Mouse (Mus musculus): ENCODE measurements at regions not wholly inside any gene's neighbourhood (a gene's known extent, or its start where the extent isn't known, plus 50 kb on each side); places are given as distances from the start of the nearest gene placed in this dataset.

DNA sequence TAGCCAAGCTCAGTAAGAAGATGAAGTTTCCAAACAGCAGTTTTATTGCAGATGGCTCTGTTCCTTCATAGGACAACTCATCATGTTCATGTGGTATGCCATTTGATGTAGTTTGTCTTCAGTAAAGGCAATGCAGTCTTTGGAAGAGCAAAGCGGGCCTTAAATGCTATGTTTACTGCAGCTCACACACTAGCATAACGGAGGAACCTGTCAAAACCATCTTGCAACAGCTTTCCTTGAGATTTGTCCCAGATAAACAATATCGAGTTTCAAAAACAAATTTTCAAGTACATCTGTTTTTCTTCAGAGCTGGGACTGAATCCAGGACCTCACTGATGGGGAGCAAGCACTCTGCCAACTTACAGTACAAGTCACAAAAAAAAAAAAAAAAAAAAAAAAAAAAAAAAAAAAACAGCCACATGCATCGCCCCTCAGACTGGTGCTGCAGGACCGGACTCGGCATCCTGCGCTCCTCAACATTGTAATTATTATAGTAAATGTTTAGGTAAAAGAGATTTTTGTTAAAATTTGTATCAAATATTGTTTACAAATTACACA is 1023.4 kb upstream of the Lingo2 start:
- H3K36me3 ChIP-seq (ENCODE audit: control insufficient read depth, insufficient read depth, low read length) = no peaks in the 10 kb centered on the region
- H3K4me1 ChIP-seq (ENCODE audit: control insufficient read depth, insufficient read depth, low read length) = no peaks in the 10 kb centered on the region
- no peak overlapping the region for H3K4me3 ChIP-seq (ENCODE audit: low read depth, low read length)
- H3K4me2 ChIP-seq (ENCODE audit: low read length) = no peak overlapping the region
- peak; percentile 67 for DNase-seq (ENCODE audit: low spot score)
- H3K9me3 ChIP-seq (replicated peaks; ENCODE audit: control insufficient read depth, low read length) = no peaks in the 10 kb centered on the region
- no peak overlapping the region for H3K27ac ChIP-seq (ENCODE audit: low read depth, low read length)
- H3K27me3 ChIP-seq (replicated peaks; ENCODE audit: control insufficient read depth, insufficient read depth, low read length) = no peaks in the 10 kb centered on the region
- WGBS = 77% methylated on average over 7 of the region's 7 CpGs
- peak; percentile 69; the same call in 1 of the 2 replicates for ATAC-seq
- H3K9ac ChIP-seq (ENCODE audit: low read length) = no peak overlapping the region
